ENCODE assay signal across 17 mouse cellular contexts in genomic region chr6:5739711-5740110, GRCm38 (mm10). TPM values are rescaled to one million over a fixed set of nuclear protein-coding genes. Genes with fewer than 3 reads are reported as not detected.
DNase-seq lines count a peak whose midpoint lies in the region; ATAC-seq lines count a peak whose summit lies in the region.
"Had no signal": no experiment of that assay in that cellular context is flagged by ENCODE, and none has a peak within 500 bp of the region (broad histone marks: within the 10 kb centered on the region; RNA-seq: fewer than 3 reads in every experiment).

No protein-coding gene starts in this region.

- H3K36me3 ChIP-seq in forebrain, embryonic 15.5 days = no peaks in the 10 kb centered on the region
- H3K36me3 ChIP-seq in forebrain, embryonic 10.5 days (replicated peaks) = no peaks in the 10 kb centered on the region
- H3K36me3 ChIP-seq: limb, embryonic 15.5 days had no signal

- peak; percentile 92 for ATAC-seq in forebrain, embryonic 15.5 days (replicated peaks)
- ATAC-seq in granulocyte monocyte progenitor cell, adult 5-6 weeks (replicated peaks; ENCODE audit: poor library complexity, severe bottlenecking) = no peak

- H3K27ac ChIP-seq in forebrain, embryonic 15.5 days (replicated peaks) = peak overlapping the region; percentile 74
- H3K27ac ChIP-seq in forebrain, embryonic 10.5 days = no peak overlapping the region
- H3K27ac ChIP-seq: limb, embryonic 15.5 days; stomach, postnatal 0 days had no signal

- H3K4me1 ChIP-seq in forebrain, embryonic 15.5 days = no peaks in the 10 kb centered on the region
- no peaks in the 10 kb centered on the region for H3K4me1 ChIP-seq in forebrain, embryonic 10.5 days
- H3K4me1 ChIP-seq: limb, embryonic 15.5 days; megakaryocyte, embryonic 14.5 days had no signal

- no peaks in the 10 kb centered on the region for H3K9me3 ChIP-seq in forebrain, embryonic 15.5 days
- H3K9me3 ChIP-seq in forebrain, embryonic 10.5 days = no peaks in the 10 kb centered on the region
- H3K9me3 ChIP-seq: limb, embryonic 15.5 days had no signal

- H3K4me3 ChIP-seq in forebrain, embryonic 15.5 days = no peak overlapping the region
- no peak overlapping the region for H3K4me3 ChIP-seq in forebrain, embryonic 10.5 days
- H3K4me3 ChIP-seq: limb, embryonic 15.5 days; megakaryocyte, embryonic 14.5 days had no signal

- H3K27me3 ChIP-seq in forebrain, embryonic 15.5 days = no peaks in the 10 kb centered on the region
- no peaks in the 10 kb centered on the region for H3K27me3 ChIP-seq in forebrain, embryonic 10.5 days (ENCODE audit: poor library complexity, severe bottlenecking)
- H3K27me3 ChIP-seq: limb, embryonic 15.5 days; megakaryocyte, embryonic 14.5 days had no signal

- no peak for DNase-seq in forebrain, embryonic 10.5 days (ENCODE audit: extremely low spot score, low spot score)
- DNase-seq in layer of hippocampus, postnatal 14 days (ENCODE audit: low spot score in 2 of 2) = peak; percentile 16 to 69
- DNase-seq in layer of hippocampus, postnatal 25 days (ENCODE audit: extremely low spot score in 1 of 2, low spot score in 1 of 2) = no peak
- DNase-seq in right cerebral cortex, postnatal 14 days = peak; percentile 19
- no peak for DNase-seq in right cerebral cortex, adult 2 months (ENCODE audit: low spot score in 2 of 2)
- DNase-seq: adrenal gland, postnatal 10 days; cerebellum, adult 9-11 months; gastrocnemius, postnatal 14 days; heart, postnatal 14 days; lung, postnatal 10 days had no signal

- H3K9ac ChIP-seq in forebrain, embryonic 15.5 days (replicated peaks) = no peak overlapping the region
- H3K9ac ChIP-seq: limb, embryonic 15.5 days had no signal

- no peak overlapping the region for H3K4me2 ChIP-seq in forebrain, embryonic 15.5 days (replicated peaks)
- H3K4me2 ChIP-seq: limb, embryonic 15.5 days had no signal

- WGBS in forebrain, embryonic 15.5 days = 53% methylated on average over 7 of the region's 7 CpGs
- 88% methylated on average over 7 of the region's 7 CpGs for WGBS in forebrain, embryonic 10.5 days

RNA-seq across cellular contexts. Expression of gene Dync1i1, which starts 14.3 kb away (rescaled TPM):
- 82.7 and 117 TPM in 2 replicates for polyA plus RNA-seq in forebrain, embryonic 15.5 days (2015; fragmentation: Nextera tagmentation; extraction: Ambion mirVana)
- polyA plus RNA-seq in forebrain, embryonic 10.5 days (2016; fragmentation: Nextera tagmentation; extraction: Ambion mirVana) = 1.1 and 1.3 TPM in 2 replicates
- 100 to 1,000 TPM; 143 to 150 TPM for total RNA-seq in layer of hippocampus, postnatal 14 days (2021)
- 100 to 1,000 TPM; 133 to 144 TPM for total RNA-seq in layer of hippocampus, postnatal 25 days (2021)
- total RNA-seq in granulocyte monocyte progenitor cell, adult 5-6 weeks (2014; fragmentation: Nextera tagmentation) = not detected in 2 replicates
- not detected in 2 replicates for total RNA-seq in granulocyte monocyte progenitor cell, adult 5-6 weeks (2017)
- total RNA-seq: monocyte, adult 5-6 weeks; neutrophil, adult 5-6 weeks had no signal

Comparison
In these comparisons a context has a peak if more than half of its experiments do, and no peak if none do; other contexts are left out.
1. DNase-seq: peak in layer of hippocampus, postnatal 14 days (2 of 2) and right cerebral cortex, postnatal 14 days (single experiment); none in forebrain, embryonic 10.5 days (single experiment), layer of hippocampus, postnatal 25 days (0 of 2) and right cerebral cortex, adult 2 months (0 of 2).
2. RNA of gene Dync1i1, which starts 14.3 kb away (total RNA-seq): 143 to 150 TPM in layer of hippocampus, postnatal 14 days and 133 to 144 TPM in layer of hippocampus, postnatal 25 days; not detected in granulocyte monocyte progenitor cell, adult 5-6 weeks; every median in the first group is over 100 times any median in the second.